10 mouse cellular contexts compared by ENCODE assay signal in the genomic region with DNA sequence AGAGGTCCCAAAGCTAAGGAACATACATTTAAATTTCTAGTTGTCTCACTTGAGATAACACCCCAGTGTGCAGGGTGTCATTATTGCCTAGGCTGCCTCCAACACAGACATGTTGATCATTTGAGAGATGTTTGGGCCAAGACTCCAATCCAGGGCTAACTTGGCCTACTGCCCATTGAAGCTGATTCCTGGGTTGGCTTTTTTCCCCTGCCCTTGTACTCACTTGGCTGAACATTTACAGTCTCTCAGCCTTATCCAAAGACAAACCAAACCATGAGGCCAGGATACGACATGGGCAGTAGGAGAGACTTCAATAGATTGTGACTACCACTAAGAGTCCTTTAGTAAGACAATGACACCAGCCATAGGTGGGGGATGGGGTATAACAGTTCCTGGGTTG. TPM values are rescaled to one million over a fixed set of nuclear protein-coding genes. Genes with fewer than 3 reads are reported as not detected.
DNase-seq lines count a peak whose midpoint lies in the region; TF ChIP-seq lines count a peak whose summit lies in the region.
"Had no signal": no experiment of that assay in that cellular context is flagged by ENCODE, and none has a peak within 500 bp of the region (broad histone marks: within the 10 kb centered on the region; RNA-seq: fewer than 3 reads in every experiment).

No protein-coding gene starts in this region.

- TF ChIP-seq POLR2A in heart, adult 2 months (IDR thresholded peaks at IDR 0.05; ENCODE audit: insufficient read depth, low read depth, low read length) = no peak

- H3K9ac ChIP-seq in heart, adult 2 months (ENCODE audit: low read depth, low read length) = no peak overlapping the region
- H3K9ac ChIP-seq: liver, postnatal 0 days had no signal

- peaks cover 11% of the 10 kb centered on the region for H3K4me1 ChIP-seq in heart, adult 2 months (ENCODE audit: control insufficient read depth, insufficient read depth, low read length)

- H3K4me3 ChIP-seq in heart, adult 2 months = no peak overlapping the region

- intact Hi-C loops in heart, adult 2 months (cut with DNase I) = no loop called here
- intact Hi-C loops in heart, postnatal 25 days (cut with DNase I) = no loop called here
- intact Hi-C loops in heart, postnatal 10 days (cut with DNase I) = loop anchor here (1.0 kb wide), 1 partner anchor 15 kb away; no protein-coding TSS in a partner anchor

- H3K27ac ChIP-seq in heart, adult 2 months = peak overlapping the region; percentile 29; the same call in 1 of the 2 replicates

- H3K79me2 ChIP-seq in heart, adult 2 months (replicated peaks; ENCODE audit: control insufficient read depth, insufficient read depth, low read length) = no peaks in the 10 kb centered on the region

- H3K36me3 ChIP-seq in heart, adult 2 months (ENCODE audit: control insufficient read depth, insufficient read depth, low read length) = peaks cover 4% of the 10 kb centered on the region; the same call in 1 of the 2 replicates

- TF ChIP-seq EP300 in heart, adult 2 months (IDR thresholded peaks at IDR 0.05; ENCODE audit: insufficient read depth, low read depth, low read length) = no peak

- no peak for TF ChIP-seq CTCF in heart, adult 2 months (IDR thresholded peaks at IDR 0.05)

- H3K27me3 ChIP-seq in heart, adult 2 months (ENCODE audit: control insufficient read depth, insufficient read depth, low read length) = no peaks in the 10 kb centered on the region

- 8% methylated on average over 1 of the region's 1 CpGs for WGBS in heart, adult 2 months

- DNase-seq in heart, adult 2 months = peak in 1 of 2 experiments; percentile 63
- DNase-seq in heart, postnatal 25 days (ENCODE audit: low spot score) = no peak
- peak; percentile 54 for DNase-seq in NIH3T3 (ENCODE audit: low read depth)
- DNase-seq in cerebellum, adult 18-20 months = peak; percentile 72 to 74
- DNase-seq in heart, postnatal 10 days = peak; percentile 72 to 73
- no peak for DNase-seq in urinary bladder, postnatal 14 days (ENCODE audit: low spot score)
- DNase-seq in right cerebral cortex, postnatal 25 days = no peak
- no peak for DNase-seq in layer of hippocampus, postnatal 25 days (ENCODE audit: extremely low spot score in 1 of 2, low spot score in 1 of 2)
- DNase-seq: liver, postnatal 0 days; right cerebral cortex, adult 18-20 months had no signal

RNA-seq across cellular contexts. Expression of gene Plekhg3, which starts 18.0 kb away (rescaled TPM):
- total RNA-seq in heart, adult 2 months (2021) = 10 to 100 TPM; 11.6 to 13.6 TPM
- 12.9 and 16.8 TPM in 2 replicates for polyA plus RNA-seq in heart, adult 2 months (2012; rRNA removed)
- total RNA-seq in heart, postnatal 25 days (2021) = 10 to 100 TPM; 13.5 to 16.6 TPM
- total RNA-seq in heart, postnatal 10 days (2021) = 10 to 100 TPM; 22.7 to 24.6 TPM
- total RNA-seq in layer of hippocampus, postnatal 25 days (2021) = 10 to 100 TPM; 23.2 to 27.5 TPM

Comparison
In these comparisons a context has a peak if more than half of its experiments do, and no peak if none do; other contexts are left out.
1. DNase-seq: peak in NIH3T3 (single experiment), cerebellum, adult 18-20 months (2 of 2) and heart, postnatal 10 days (2 of 2); none in heart, postnatal 25 days (single experiment), urinary bladder, postnatal 14 days (single experiment), right cerebral cortex, postnatal 25 days (single experiment) and layer of hippocampus, postnatal 25 days (0 of 2).